Mouse (Mus musculus): ENCODE data around the gene Ctla4. TPM values are rescaled to one million over a fixed set of nuclear protein-coding genes. Genes with fewer than 3 reads are reported as not detected.

Gene Ctla4
- total RNA-seq, 1 experiment from 2014 or later: 4.9 TPM

GRCm38 (mm10) chr1:60904456-60904978 lies 17.7 kb downstream of the Ctla4 start:
- ATAC-seq (replicated peaks in 1 of 2; ENCODE audit: insufficient read depth in 1 of 2, low FRiP score in 2 of 2, low TSS enrichment in 1 of 2, low read depth in 1 of 2, poor library complexity in 2 of 2, severe bottlenecking in 2 of 2): no peak

GRCm38 (mm10) chr1:60907466-60907865 lies 20.7 kb downstream of the Ctla4 start:
- no peak for ATAC-seq (replicated peaks in 1 of 2; ENCODE audit: insufficient read depth in 1 of 2, low FRiP score in 2 of 2, low TSS enrichment in 1 of 2, low read depth in 1 of 2, poor library complexity in 2 of 2, severe bottlenecking in 2 of 2)

- no peak for ATAC-seq (replicated peaks in 1 of 2; ENCODE audit: insufficient read depth in 1 of 2, low FRiP score in 2 of 2, low TSS enrichment in 1 of 2, low read depth in 1 of 2, poor library complexity in 2 of 2, severe bottlenecking in 2 of 2)
These were observed 22.0 kb downstream of the Ctla4 start for GRCm38 (mm10) chr1:60908751-60909161.

GRCm38 (mm10) chr1:60909746-60910145 lies 22.9 kb downstream of the Ctla4 start:
- no peak for ATAC-seq (replicated peaks in 1 of 2; ENCODE audit: insufficient read depth in 1 of 2, low FRiP score in 2 of 2, low TSS enrichment in 1 of 2, low read depth in 1 of 2, poor library complexity in 2 of 2, severe bottlenecking in 2 of 2)

- no peak for ATAC-seq (replicated peaks in 1 of 2; ENCODE audit: insufficient read depth in 1 of 2, low FRiP score in 2 of 2, low TSS enrichment in 1 of 2, low read depth in 1 of 2, poor library complexity in 2 of 2, severe bottlenecking in 2 of 2)
These were observed 24.0 kb downstream of the Ctla4 start for GRCm38 (mm10) chr1:60910796-60911195.

- peak; percentile 58 to 71 for ATAC-seq (replicated peaks in 1 of 2; ENCODE audit: insufficient read depth in 1 of 2, low FRiP score in 2 of 2, low TSS enrichment in 1 of 2, low read depth in 1 of 2, poor library complexity in 2 of 2, severe bottlenecking in 2 of 2)
These were observed 24.8 kb downstream of the Ctla4 start for GRCm38 (mm10) chr1:60911631-60912030.

GRCm38 (mm10) chr1:60913305-60913704 lies 26.5 kb downstream of the Ctla4 start:
- ATAC-seq (replicated peaks in 1 of 2; ENCODE audit: insufficient read depth in 1 of 2, low FRiP score in 2 of 2, low TSS enrichment in 1 of 2, low read depth in 1 of 2, poor library complexity in 2 of 2, severe bottlenecking in 2 of 2): no peak

- peak; percentile 68 to 80 for ATAC-seq (replicated peaks in 1 of 2; ENCODE audit: insufficient read depth in 1 of 2, low FRiP score in 2 of 2, low TSS enrichment in 1 of 2, low read depth in 1 of 2, poor library complexity in 2 of 2, severe bottlenecking in 2 of 2)
These were observed 29.5 kb downstream of the Ctla4 start for GRCm38 (mm10) chr1:60916281-60916781.

GRCm38 (mm10) chr1:60920493-60921355 lies 33.9 kb downstream of the Ctla4 start:
- ATAC-seq (replicated peaks in 1 of 2; ENCODE audit: insufficient read depth in 1 of 2, low FRiP score in 2 of 2, low TSS enrichment in 1 of 2, low read depth in 1 of 2, poor library complexity in 2 of 2, severe bottlenecking in 2 of 2): no peak

GRCm38 (mm10) chr1:60929036-60929435 lies 42.2 kb downstream of the Ctla4 start:
- no peak for ATAC-seq (replicated peaks in 1 of 2; ENCODE audit: insufficient read depth in 1 of 2, low FRiP score in 2 of 2, low TSS enrichment in 1 of 2, low read depth in 1 of 2, poor library complexity in 2 of 2, severe bottlenecking in 2 of 2)

GRCm38 (mm10) chr1:60930397-60930796 lies 43.6 kb downstream of the Ctla4 start:
- ATAC-seq (replicated peaks in 1 of 2; ENCODE audit: insufficient read depth in 1 of 2, low FRiP score in 2 of 2, low TSS enrichment in 1 of 2, low read depth in 1 of 2, poor library complexity in 2 of 2, severe bottlenecking in 2 of 2): no peak

GRCm38 (mm10) chr1:60935968-60936581 lies 49.3 kb downstream of the Ctla4 start:
- no peak for ATAC-seq (replicated peaks in 1 of 2; ENCODE audit: insufficient read depth in 1 of 2, low FRiP score in 2 of 2, low TSS enrichment in 1 of 2, low read depth in 1 of 2, poor library complexity in 2 of 2, severe bottlenecking in 2 of 2)

- ATAC-seq (replicated peaks in 1 of 2; ENCODE audit: insufficient read depth in 1 of 2, low FRiP score in 2 of 2, low TSS enrichment in 1 of 2, low read depth in 1 of 2, poor library complexity in 2 of 2, severe bottlenecking in 2 of 2): peak; percentile 35 to 50; a peak in 3 of 4 replicates
These were observed 50.3 kb downstream of the Ctla4 start for GRCm38 (mm10) chr1:60936963-60937711.

- ATAC-seq (replicated peaks in 1 of 2; ENCODE audit: insufficient read depth in 1 of 2, low FRiP score in 2 of 2, low TSS enrichment in 1 of 2, low read depth in 1 of 2, poor library complexity in 2 of 2, severe bottlenecking in 2 of 2): no peak
These were observed 51.5 kb downstream of the Ctla4 start for GRCm38 (mm10) chr1:60938256-60938655.

- ATAC-seq (replicated peaks in 1 of 2; ENCODE audit: insufficient read depth in 1 of 2, low FRiP score in 2 of 2, low TSS enrichment in 1 of 2, low read depth in 1 of 2, poor library complexity in 2 of 2, severe bottlenecking in 2 of 2): no peak
These were observed 52.2 kb downstream of the Ctla4 start for GRCm38 (mm10) chr1:60938974-60939373.

- no peak for ATAC-seq (replicated peaks in 1 of 2; ENCODE audit: insufficient read depth in 1 of 2, low FRiP score in 2 of 2, low TSS enrichment in 1 of 2, low read depth in 1 of 2, poor library complexity in 2 of 2, severe bottlenecking in 2 of 2)
These were observed 53.2 kb downstream of the Ctla4 start for GRCm38 (mm10) chr1:60940023-60940422.

- peak; percentile 8 to 23; a peak in 1 of 4 replicates for ATAC-seq (replicated peaks in 1 of 2; ENCODE audit: insufficient read depth in 1 of 2, low FRiP score in 2 of 2, low TSS enrichment in 1 of 2, low read depth in 1 of 2, poor library complexity in 2 of 2, severe bottlenecking in 2 of 2)
These were observed 53.8 kb downstream of the Ctla4 start for GRCm38 (mm10) chr1:60940620-60941019.
